ENCODE assay signal across 35 mouse cellular contexts in genomic region chr3:36064592-36065061, GRCm38 (mm10). TPM values are rescaled to one million over a fixed set of nuclear protein-coding genes. Genes with fewer than 3 reads are reported as not detected.
DNase-seq lines count a peak whose midpoint lies in the region; ATAC-seq and TF ChIP-seq lines count a peak whose summit lies in the region.
"Had no signal": no experiment of that assay in that cellular context is flagged by ENCODE, and none has a peak within 500 bp of the region (broad histone marks: within the 10 kb centered on the region; RNA-seq: fewer than 3 reads in every experiment).

No protein-coding gene starts in this region.

- H3K36me3 ChIP-seq in midbrain, embryonic 16.5 days (ENCODE audit: control insufficient read depth, insufficient read depth, low read length): no peaks in the 10 kb centered on the region
- H3K36me3 ChIP-seq in embryonic facial prominence, embryonic 10.5 days (replicated peaks): peaks cover 2% of the 10 kb centered on the region; the same call in 1 of the 2 replicates
- H3K36me3 ChIP-seq: hindbrain, embryonic 13.5 days; midbrain, embryonic 15.5 days; stomach, embryonic 15.5 days had no signal

- H3K27me3 ChIP-seq in midbrain, embryonic 16.5 days (ENCODE audit: control insufficient read depth, insufficient read depth, low read depth, low read length): peaks cover 6% of the 10 kb centered on the region
- H3K27me3 ChIP-seq in embryonic facial prominence, embryonic 10.5 days (replicated peaks; ENCODE audit: low read depth, poor library complexity, severe bottlenecking): no peaks in the 10 kb centered on the region; the same call in 1 of the 2 replicates
- H3K27me3 ChIP-seq: stomach, embryonic 15.5 days had no signal

- peaks cover 13% of the 10 kb centered on the region for H3K4me1 ChIP-seq in bone marrow macrophage, adult 2 months (ENCODE audit: control insufficient read depth, insufficient read depth, low read length)
- H3K4me1 ChIP-seq in midbrain, embryonic 16.5 days (ENCODE audit: control insufficient read depth, insufficient read depth, low read length): peaks cover 24% of the 10 kb centered on the region
- peaks cover 14% of the 10 kb centered on the region for H3K4me1 ChIP-seq in embryonic facial prominence, embryonic 10.5 days

- no peak for TF ChIP-seq POLR2A in bone marrow macrophage, adult 2 months (IDR thresholded peaks at IDR 0.05; ENCODE audit: borderline replicate concordance, low read depth, low read length)

- peak overlapping the region; percentile 11; the same call in 1 of the 2 replicates for H3K27ac ChIP-seq in bone marrow macrophage, adult 2 months (ENCODE audit: insufficient read depth, low read depth, low read length)
- H3K27ac ChIP-seq in midbrain, embryonic 16.5 days (ENCODE audit: low read length): no peak overlapping the region
- H3K27ac ChIP-seq in embryonic facial prominence, embryonic 10.5 days (replicated peaks): no peak overlapping the region
- H3K27ac ChIP-seq: hindbrain, embryonic 13.5 days; limb, embryonic 10.5 days; limb, embryonic 15.5 days; liver, embryonic 14.5 days; midbrain, embryonic 15.5 days; neural tube, embryonic 13.5 days; stomach, embryonic 15.5 days had no signal

- no peaks in the 10 kb centered on the region for H3K9me3 ChIP-seq in midbrain, embryonic 16.5 days (replicated peaks; ENCODE audit: control insufficient read depth, low read length, poor library complexity, severe bottlenecking)
- no peaks in the 10 kb centered on the region for H3K9me3 ChIP-seq in embryonic facial prominence, embryonic 10.5 days
- H3K9me3 ChIP-seq: hindbrain, embryonic 13.5 days; limb, embryonic 10.5 days; limb, embryonic 15.5 days; midbrain, embryonic 10.5 days; midbrain, embryonic 15.5 days; neural tube, embryonic 13.5 days; stomach, embryonic 15.5 days had no signal

- ATAC-seq in inflammation-experienced regulatory T-cells, adult 6 months: peak; percentile 34
- ATAC-seq in midbrain, embryonic 16.5 days: no peak
- ATAC-seq in monocyte, adult 5-6 weeks (replicated peaks; ENCODE audit: insufficient number of reproducible peaks, low FRiP score, low TSS enrichment, poor library complexity, severe bottlenecking): no peak; the same call in 1 of the 2 replicates
- ATAC-seq: forebrain, embryonic 14.5 days had no signal

- H3K9ac ChIP-seq in midbrain, embryonic 16.5 days (ENCODE audit: low read depth, low read length): no peak overlapping the region
- H3K9ac ChIP-seq: limb, embryonic 15.5 days; liver, embryonic 14.5 days; lung, embryonic 14.5 days; midbrain, embryonic 15.5 days; neural tube, embryonic 13.5 days; stomach, embryonic 15.5 days had no signal

- H3K4me3 ChIP-seq in bone marrow macrophage, adult 2 months (ENCODE audit: insufficient read depth, low read length): no peak overlapping the region
- H3K4me3 ChIP-seq in midbrain, embryonic 16.5 days (ENCODE audit: low read depth, low read length): no peak overlapping the region
- H3K4me3 ChIP-seq in embryonic facial prominence, embryonic 10.5 days: no peak overlapping the region

- peak; percentile 85 for DNase-seq in A20 (ENCODE audit: low read depth, low spot score)
- DNase-seq in CD4-positive helper T cell, adult 2 months (ENCODE audit: low read depth, low spot score): peak; percentile 55
- DNase-seq in embryonic facial prominence, embryonic 10.5 days (ENCODE audit: low spot score): no peak
- DNase-seq in adrenal gland, adult 18-20 months (ENCODE audit: low spot score in 2 of 2): no peak
- DNase-seq: adrenal gland, adult 8-10 months; cerebellum, adult 11-12 months; cerebellum, adult 9-11 months; gastrocnemius, postnatal 14 days; heart, adult 18-20 months; heart, postnatal 4 days; kidney, adult 11 months; kidney, postnatal 14 days; layer of hippocampus, adult 9-11 months; lung, embryonic 14.5 days; lung, postnatal 14 days; right cerebral cortex, postnatal 25 days; thymus, postnatal 25 days had no signal

- 95% methylated on average over 1 of the region's 1 CpGs for WGBS in midbrain, embryonic 16.5 days
- 95% methylated on average over 1 of the region's 1 CpGs for WGBS in embryonic facial prominence, embryonic 10.5 days

- TF ChIP-seq CTCF in bone marrow macrophage, adult 2 months (IDR thresholded peaks at IDR 0.05; ENCODE audit: low read depth, low read length): no peak

- no peak overlapping the region for H3K4me2 ChIP-seq in midbrain, embryonic 16.5 days (ENCODE audit: low read length)

RNA-seq across cellular contexts. Expression of gene Acad9, which starts 1.2 kb away (rescaled TPM):
- 13.0 and 21.4 TPM in 2 replicates for polyA plus RNA-seq in bone marrow macrophage, adult 2 months (2012; ENCODE audit: insufficient read depth, insufficient read length, missing spikeins)
- 10 to 100 TPM; 32.9 to 46.9 (median 43.7) TPM for polyA plus RNA-seq in inflammation-experienced regulatory T-cells, adult 6 months (2017; shearing (Covaris generic))
- polyA plus RNA-seq in midbrain, embryonic 16.5 days (2015; fragmentation: Nextera tagmentation; extraction: Ambion mirVana): 89.5 and 102 TPM in 2 replicates
- polyA plus RNA-seq in embryonic facial prominence, embryonic 10.5 days (2016; fragmentation: Nextera tagmentation; extraction: Ambion mirVana): 97.7 and 98.3 TPM in 2 replicates
- total RNA-seq in monocyte, adult 5-6 weeks (2017): 19.8 to 29.2 TPM (median 23.8 TPM) in 3 replicates
- total RNA-seq in adrenal gland, adult 18-20 months (2021): 10 to 100 TPM; 38.9 to 46.9 TPM

RNA-seq across cellular contexts. Expression of gene Ccdc144b, which starts 11.3 kb away (rescaled TPM):
- polyA plus RNA-seq in bone marrow macrophage, adult 2 months (2012; ENCODE audit: insufficient read depth, insufficient read length, missing spikeins): not detected in 2 replicates
- polyA plus RNA-seq in inflammation-experienced regulatory T-cells, adult 6 months (2017; shearing (Covaris generic)): not detected
- polyA plus RNA-seq in midbrain, embryonic 16.5 days (2015; fragmentation: Nextera tagmentation; extraction: Ambion mirVana): not detected in 2 replicates
- not detected in 2 replicates for polyA plus RNA-seq in embryonic facial prominence, embryonic 10.5 days (2016; fragmentation: Nextera tagmentation; extraction: Ambion mirVana)
- total RNA-seq in monocyte, adult 5-6 weeks (2017): not detected in 3 replicates
- under 1 TPM; 0.13 to 0.22 TPM for total RNA-seq in adrenal gland, adult 18-20 months (2021)
- total RNA-seq: gastrocnemius, postnatal 14 days; heart, adult 18-20 months; heart, postnatal 4 days; left cerebral cortex, postnatal 10 days had no signal
- polyA plus RNA-seq: C2C12; cortical plate, adult 2 months; forebrain, embryonic 14.5 days; hindbrain, embryonic 13.5 days; kidney, embryonic 14.5 days; limb, embryonic 10.5 days; limb, embryonic 15.5 days; liver, embryonic 14.5 days; lung, embryonic 14.5 days; midbrain, embryonic 10.5 days; midbrain, embryonic 15.5 days; myocyte; neural tube, embryonic 13.5 days; stomach, embryonic 15.5 days had no signal

Comparison
In these comparisons a context has a peak if more than half of its experiments do, and no peak if none do; other contexts are left out.
1. DNase-seq: peak in A20 (single experiment) and CD4-positive helper T cell, adult 2 months (single experiment); none in embryonic facial prominence, embryonic 10.5 days (single experiment) and adrenal gland, adult 18-20 months (0 of 2).